Mouse (Mus musculus): ENCODE measurements around the gene Uqcr10. TPM values are rescaled to one million over a fixed set of nuclear protein-coding genes. Genes with fewer than 3 reads are reported as not detected.
"Not testable (repeated sequence)": the region's sequence is repeated elsewhere in the genome, so short reads cannot be mapped to it uniquely, and the experiment has no call there.

Gene Uqcr10
- total RNA-seq, 2 experiments from 2014 or later = 1,138 to 1,323 TPM

- DNase-seq = no peak
These were observed 10.6 kb upstream of the Uqcr10 start for GRCm38 (mm10) chr11:4714727-4715126.

- DNase-seq = no peak
These were observed 8.7 kb upstream of the Uqcr10 start for GRCm38 (mm10) chr11:4712822-4713221.

- DNase-seq = not testable (repeated sequence)
These were observed 6.0 kb upstream of the Uqcr10 start for GRCm38 (mm10) chr11:4710188-4710587.

- no peak for DNase-seq
These were observed 1.0 kb upstream of the Uqcr10 start for GRCm38 (mm10) chr11:4705178-4705577.

GRCm38 (mm10) chr11:4703688-4704071 lies 462 bp downstream of the Uqcr10 start:
- no peak for DNase-seq

- no peak for DNase-seq
These were observed 3.4 kb downstream of the Uqcr10 start for GRCm38 (mm10) chr11:4700726-4701125.

- peak; percentile 84 for DNase-seq
These were observed 6.8 kb downstream of the Uqcr10 start for GRCm38 (mm10) chr11:4697043-4697983.

GRCm38 (mm10) chr11:4692162-4692561 lies 12.0 kb downstream of the Uqcr10 start:
- no peak for DNase-seq

GRCm38 (mm10) chr11:4691213-4691612 lies 12.9 kb downstream of the Uqcr10 start:
- peak; percentile 24 for DNase-seq

GRCm38 (mm10) chr11:4690353-4690752 lies 13.8 kb downstream of the Uqcr10 start:
- DNase-seq = no peak

- no peak for DNase-seq
These were observed 15.3 kb downstream of the Uqcr10 start for GRCm38 (mm10) chr11:4688632-4689380.

GRCm38 (mm10) chr11:4687874-4688273 lies 16.3 kb downstream of the Uqcr10 start:
- no peak for DNase-seq

GRCm38 (mm10) chr11:4687027-4687426 lies 17.1 kb downstream of the Uqcr10 start:
- no peak for DNase-seq

- no peak for DNase-seq
These were observed 18.6 kb downstream of the Uqcr10 start for GRCm38 (mm10) chr11:4685510-4685909.

GRCm38 (mm10) chr11:4685071-4685470 lies 19.1 kb downstream of the Uqcr10 start:
- no peak for DNase-seq

- no peak for DNase-seq
These were observed 20.0 kb downstream of the Uqcr10 start for GRCm38 (mm10) chr11:4684186-4684585.

- DNase-seq = no peak
These were observed 20.6 kb downstream of the Uqcr10 start for GRCm38 (mm10) chr11:4683516-4683915.

- DNase-seq = no peak
These were observed 24.0 kb downstream of the Uqcr10 start for GRCm38 (mm10) chr11:4680126-4680525.

- DNase-seq = no peak
These were observed 24.7 kb downstream of the Uqcr10 start for GRCm38 (mm10) chr11:4679441-4679832.

GRCm38 (mm10) chr11:4678700-4679440 lies 25.3 kb downstream of the Uqcr10 start:
- no peak for DNase-seq

GRCm38 (mm10) chr11:4677250-4677872 lies 26.8 kb downstream of the Uqcr10 start:
- no peak for DNase-seq

- no peak for DNase-seq
These were observed 28.4 kb downstream of the Uqcr10 start for GRCm38 (mm10) chr11:4675693-4676092.
